Mouse (Mus musculus) liver, adult 2 months (tissue): ENCODE measurements around the gene Epb41l5.

Source experiments
- CTCF ChIP-seq: fragments of 200-500 bp; IDR thresholded peaks from 2 replicates; pipeline ENCODE4 v1.5.1; 2011; ENCODE audit warnings: low read depth, low read length, control low read depth
- POLR2A ChIP-seq: fragments of 200-500 bp; IDR thresholded peaks from 2 replicates; pipeline ENCODE4 v1.6.1; 2011; ENCODE audit warnings: low read length, control low read depth; ENCODE audit not compliant: insufficient read depth; ENCODE audit errors: extremely low read depth

DNA sequence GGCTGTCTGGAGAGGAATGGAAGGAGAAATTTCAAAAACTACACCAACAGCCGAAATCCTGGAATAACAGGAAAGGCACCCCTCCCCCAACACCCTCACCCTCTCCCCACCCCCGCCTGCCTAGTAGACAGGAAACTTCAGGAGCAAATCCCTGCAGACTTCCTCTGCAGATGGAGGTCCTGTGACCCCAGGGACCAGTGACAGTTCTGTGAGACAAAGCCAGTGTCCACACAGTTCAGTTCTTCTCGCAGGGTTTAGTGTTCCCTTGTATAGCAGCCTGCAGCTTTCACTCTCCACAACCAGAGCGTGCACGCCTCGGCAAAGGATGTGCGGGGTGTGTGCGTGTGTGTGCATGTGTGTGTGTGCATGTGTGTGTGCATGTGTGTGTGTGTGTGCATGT lies 137.9 kb downstream of the Epb41l5 start:
- TF ChIP-seq CTCF (no peak), POLR2A (no peak)
